Mouse (Mus musculus) megakaryocyte, embryonic 14.5 days (primary cell): Measurements from ENCODE around the gene Ube2e2. TPM values are rescaled to one million over a fixed set of nuclear protein-coding genes. Genes with fewer than 3 reads are reported as not detected.
"Not testable (repeated sequence)": the region's sequence is repeated elsewhere in the genome, so short reads cannot be mapped to it uniquely, and the experiment has no call there.

Experiments used
- H3K27me3 ChIP-seq: replicated peaks from 2 replicates; pipeline ENCODE3; 2012; ENCODE audit warnings: inconsistent platforms
- H3K36me3 ChIP-seq: replicated peaks from 2 replicates; pipeline ENCODE3; 2012; ENCODE audit warnings: low read length, inconsistent platforms, mixed read lengths
- H3K4me1 ChIP-seq: 2 replicates; pipeline ENCODE4 v1.6.1; 2012; ENCODE audit warnings: inconsistent platforms
- H3K4me3 ChIP-seq: replicated peaks from 2 replicates; pipeline ENCODE3; 2012; ENCODE audit warnings: moderate library complexity, mild to moderate bottlenecking, inconsistent platforms
- H3K9me3 ChIP-seq: 2 replicates; pipeline ENCODE4 v1.6.1; 2012; ENCODE audit warnings: inconsistent platforms
- FLI1 ChIP-seq: IDR thresholded peaks from 2 replicates; pipeline ENCODE4 v1.6.1; 2012; ENCODE audit warnings: low read length, inconsistent platforms, mixed read lengths
- GATA1 ChIP-seq: IDR thresholded peaks from 3 replicates; pipeline ENCODE4 v1.6.1; 2012; ENCODE audit warnings: mixed read lengths, low read length, inconsistent platforms, borderline replicate concordance
- polyA plus RNA-seq: library from polyadenylated mRNA; stranded (reverse); fragments of >175 nt; gene quantifications from 2 replicates; pipeline ENCODE4 v1.2.3, GENCODE M21; 2012; ENCODE audit warnings: low replicate concordance; ENCODE audit not compliant: insufficient read depth

Gene Ube2e2
- polyA plus RNA-seq, 1 experiment, result 6.0 TPM

GRCm38 (mm10) chr14:18669301-18669935 lies 224.6 kb downstream of the Ube2e2 start:
- peaks cover 9% of the 10 kb centered on the region; the same call in 1 of the 2 replicates for H3K9me3 ChIP-seq

GRCm38 (mm10) chr14:18668309-18668708 lies 225.8 kb downstream of the Ube2e2 start:
- not testable (repeated sequence) for H3K27me3 ChIP-seq, H3K9me3 ChIP-seq, H3K4me1 ChIP-seq, H3K4me3 ChIP-seq, H3K36me3 ChIP-seq

More at GRCm38 (mm10) chr14:18669301-18669935, 224.6 kb downstream of the Ube2e2 start:
- TF ChIP-seq FLI1, result no peak
- TF ChIP-seq GATA1, result no peak
- Histone ChIP-seq H3K36me3 (no peaks in the 10 kb centered on the region), H3K4me3 (no peak overlapping the region), H3K4me1 (peaks cover 3% of the 10 kb centered on the region; the same call in 1 of the 2 replicates), H3K27me3 (no peaks in the 10 kb centered on the region)

- Histone ChIP-seq H3K36me3 (no peaks in the 10 kb centered on the region), H3K4me1 (peaks cover 3% of the 10 kb centered on the region; the same call in 1 of the 2 replicates), H3K4me3 (no peak overlapping the region), H3K27me3 (no peaks in the 10 kb centered on the region), H3K9me3 (peaks cover 7% of the 10 kb centered on the region; the same call in 1 of the 2 replicates)
- no peak for TF ChIP-seq FLI1
- no peak for TF ChIP-seq GATA1
These were observed 226.3 kb downstream of the Ube2e2 start for GRCm38 (mm10) chr14:18667755-18668154.

GRCm38 (mm10) chr14:18666251-18666650 lies 227.8 kb downstream of the Ube2e2 start:
- TF ChIP-seq FLI1 (no peak), GATA1 (no peak)
- H3K4me3 ChIP-seq, result no peak overlapping the region
- peaks cover 3% of the 10 kb centered on the region; the same call in 1 of the 2 replicates for H3K4me1 ChIP-seq
- H3K9me3 ChIP-seq, result peaks cover 17% of the 10 kb centered on the region
- H3K36me3 ChIP-seq, result no peaks in the 10 kb centered on the region
- no peaks in the 10 kb centered on the region for H3K27me3 ChIP-seq

GRCm38 (mm10) chr14:18665267-18666024 lies 228.6 kb downstream of the Ube2e2 start:
- Histone ChIP-seq H3K9me3 (peaks cover 25% of the 10 kb centered on the region), H3K4me1 (peaks cover 3% of the 10 kb centered on the region; the same call in 1 of the 2 replicates), H3K27me3 (no peaks in the 10 kb centered on the region), H3K36me3 (no peaks in the 10 kb centered on the region), H3K4me3 (no peak overlapping the region)
- TF ChIP-seq FLI1 (no peak), GATA1 (no peak)

- no peak overlapping the region for H3K4me3 ChIP-seq
- peaks cover 3% of the 10 kb centered on the region; the same call in 1 of the 2 replicates for H3K4me1 ChIP-seq
- peaks cover 24% of the 10 kb centered on the region for H3K9me3 ChIP-seq
- H3K27me3 ChIP-seq, result no peaks in the 10 kb centered on the region
- TF ChIP-seq FLI1, result no peak
- no peak for TF ChIP-seq GATA1
- H3K36me3 ChIP-seq, result no peaks in the 10 kb centered on the region
These were observed 230.4 kb downstream of the Ube2e2 start for GRCm38 (mm10) chr14:18663666-18664065.

GRCm38 (mm10) chr14:18657777-18658753 lies 236.0 kb downstream of the Ube2e2 start:
- Histone ChIP-seq H3K4me3 (no peak overlapping the region), H3K9me3 (peaks cover 30% of the 10 kb centered on the region), H3K4me1 (no peaks in the 10 kb centered on the region), H3K36me3 (no peaks in the 10 kb centered on the region), H3K27me3 (no peaks in the 10 kb centered on the region)
- TF ChIP-seq FLI1, result no peak
- TF ChIP-seq GATA1, result no peak

- TF ChIP-seq GATA1 (no peak), FLI1 (no peak)
These were observed 244.9 kb downstream of the Ube2e2 start for GRCm38 (mm10) chr14:18649123-18649675.

GRCm38 (mm10) chr14:18641656-18642055 lies 252.4 kb downstream of the Ube2e2 start:
- H3K36me3 ChIP-seq, result no peaks in the 10 kb centered on the region
- no peaks in the 10 kb centered on the region for H3K4me1 ChIP-seq
- no peaks in the 10 kb centered on the region for H3K27me3 ChIP-seq
- H3K4me3 ChIP-seq, result no peak overlapping the region
- TF ChIP-seq GATA1 (no peak), FLI1 (no peak)
- peaks cover 6% of the 10 kb centered on the region; the same call in 1 of the 2 replicates for H3K9me3 ChIP-seq

More at GRCm38 (mm10) chr14:18649123-18649675, 244.9 kb downstream of the Ube2e2 start:
- Histone ChIP-seq H3K27me3 (no peaks in the 10 kb centered on the region), H3K4me3 (no peak overlapping the region), H3K9me3 (peaks cover 4% of the 10 kb centered on the region; the same call in 1 of the 2 replicates), H3K4me1 (no peaks in the 10 kb centered on the region), H3K36me3 (no peaks in the 10 kb centered on the region)
